Mouse (Mus musculus): Measurements from ENCODE around the gene Ajap1. TPM values are rescaled to one million over a fixed set of nuclear protein-coding genes. Genes with fewer than 3 reads are reported as not detected.

The Ajap1 gene
- polyA plus RNA-seq, 1 experiment from 2014 or later: 0.11 TPM

- H3K36me3 ChIP-seq (ENCODE audit: control insufficient read depth, insufficient read depth): no peaks in the 10 kb centered on the region
- H3K27ac ChIP-seq (ENCODE audit: low read length): no peak overlapping the region
- no peaks in the 10 kb centered on the region for H3K27me3 ChIP-seq (ENCODE audit: control insufficient read depth, insufficient read depth, low read depth, low read length)
- peaks cover 2% of the 10 kb centered on the region for H3K9me3 ChIP-seq (replicated peaks; ENCODE audit: control insufficient read depth, low read length)
- no peak for ATAC-seq (ENCODE audit: low read depth)
- no peak overlapping the region for H3K4me3 ChIP-seq (ENCODE audit: low read depth, low read length)
- no peak overlapping the region for H3K4me2 ChIP-seq (ENCODE audit: low read depth, low read length)
- no peak overlapping the region for H3K9ac ChIP-seq (ENCODE audit: low read depth, low read length)
- 65% methylated on average over 9 of the region's 9 CpGs for WGBS (ENCODE audit: insufficient replicate concordance)
- H3K4me1 ChIP-seq (ENCODE audit: control insufficient read depth, low read depth, low read length): no peaks in the 10 kb centered on the region
These were observed 45.4 kb downstream of the Ajap1 start for GRCm38 (mm10) chr4:153437196-153437595.

- Histone ChIP-seq H3K4me2 (ENCODE audit: low read depth, low read length) (no peak overlapping the region), H3K27me3 (ENCODE audit: control insufficient read depth, insufficient read depth, low read depth, low read length) (no peaks in the 10 kb centered on the region), H3K9ac (ENCODE audit: low read depth, low read length) (no peak overlapping the region), H3K4me1 (ENCODE audit: control insufficient read depth, low read depth, low read length) (no peaks in the 10 kb centered on the region), H3K4me3 (ENCODE audit: low read depth, low read length) (no peak overlapping the region), H3K27ac (ENCODE audit: low read length) (no peak overlapping the region), H3K36me3 (ENCODE audit: control insufficient read depth, insufficient read depth) (no peaks in the 10 kb centered on the region), H3K9me3 (replicated peaks; ENCODE audit: control insufficient read depth, low read length) (peaks cover 2% of the 10 kb centered on the region)
- WGBS (ENCODE audit: insufficient replicate concordance): 60% methylated on average over 5 of the region's 5 CpGs
- ATAC-seq (ENCODE audit: low read depth): no peak
These were observed 46.7 kb downstream of the Ajap1 start for GRCm38 (mm10) chr4:153435917-153436316.

GRCm38 (mm10) chr4:153429971-153430370, 52.6 kb downstream of the Ajap1 start:
- Histone ChIP-seq H3K4me3 (ENCODE audit: low read depth, low read length) (no peak overlapping the region), H3K27me3 (ENCODE audit: control insufficient read depth, insufficient read depth, low read depth, low read length) (no peaks in the 10 kb centered on the region), H3K27ac (ENCODE audit: low read length) (no peak overlapping the region), H3K9me3 (replicated peaks; ENCODE audit: control insufficient read depth, low read length) (peaks cover 2% of the 10 kb centered on the region), H3K36me3 (ENCODE audit: control insufficient read depth, insufficient read depth) (no peaks in the 10 kb centered on the region), H3K4me1 (ENCODE audit: control insufficient read depth, low read depth, low read length) (no peaks in the 10 kb centered on the region), H3K9ac (ENCODE audit: low read depth, low read length) (no peak overlapping the region), H3K4me2 (ENCODE audit: low read depth, low read length) (no peak overlapping the region)
- no peak for ATAC-seq (ENCODE audit: low read depth)
- WGBS (ENCODE audit: insufficient replicate concordance): 42% methylated on average over 2 of the region's 2 CpGs

DNA sequence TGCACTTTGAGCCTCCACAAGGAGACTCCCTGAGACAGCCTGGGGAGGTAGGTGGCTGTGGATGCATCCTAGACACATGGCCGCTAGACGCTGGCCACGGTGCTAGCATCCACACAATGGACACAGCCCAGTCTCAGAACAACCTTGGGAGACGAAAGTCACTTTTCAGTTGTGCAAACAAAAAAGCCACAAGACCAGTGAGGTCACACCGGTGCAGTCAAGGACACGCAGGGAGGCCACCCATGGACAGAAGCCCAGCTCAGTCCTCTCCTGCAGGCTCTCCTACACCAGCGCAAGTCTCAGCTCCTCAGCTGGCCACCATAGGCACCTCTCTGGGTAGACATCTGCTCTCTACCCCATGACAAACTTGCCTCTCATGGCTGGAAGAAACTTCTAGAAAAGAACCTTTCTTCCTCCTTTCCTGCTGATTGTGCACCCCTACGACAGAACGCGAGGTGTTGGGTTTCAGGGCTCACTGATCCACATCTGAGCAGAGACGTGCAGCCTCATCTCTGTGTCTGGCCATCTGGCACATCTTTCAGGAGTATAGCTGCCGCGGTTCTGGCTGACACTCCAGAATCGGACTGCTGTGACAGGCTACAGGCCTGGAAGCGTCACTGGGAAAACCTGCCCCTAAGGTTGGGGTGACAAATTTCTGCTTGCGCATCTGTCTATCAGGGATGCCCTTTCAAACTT, 56.5 kb downstream of the Ajap1 start:
- Histone ChIP-seq H3K4me2 (ENCODE audit: low read depth, low read length) (no peak overlapping the region), H3K4me3 (ENCODE audit: low read depth, low read length) (no peak overlapping the region), H3K4me1 (ENCODE audit: control insufficient read depth, low read depth, low read length) (no peaks in the 10 kb centered on the region), H3K9ac (ENCODE audit: low read depth, low read length) (no peak overlapping the region), H3K27me3 (ENCODE audit: control insufficient read depth, insufficient read depth, low read depth, low read length) (no peaks in the 10 kb centered on the region), H3K9me3 (replicated peaks; ENCODE audit: control insufficient read depth, low read length) (peaks cover 2% of the 10 kb centered on the region; the same call in 1 of the 2 replicates), H3K36me3 (ENCODE audit: control insufficient read depth, insufficient read depth) (no peaks in the 10 kb centered on the region), H3K27ac (ENCODE audit: low read length) (no peak overlapping the region)
- no peak for ATAC-seq (ENCODE audit: low read depth)
- WGBS (ENCODE audit: insufficient replicate concordance): 71% methylated on average over 16 of the region's 16 CpGs

DNA sequence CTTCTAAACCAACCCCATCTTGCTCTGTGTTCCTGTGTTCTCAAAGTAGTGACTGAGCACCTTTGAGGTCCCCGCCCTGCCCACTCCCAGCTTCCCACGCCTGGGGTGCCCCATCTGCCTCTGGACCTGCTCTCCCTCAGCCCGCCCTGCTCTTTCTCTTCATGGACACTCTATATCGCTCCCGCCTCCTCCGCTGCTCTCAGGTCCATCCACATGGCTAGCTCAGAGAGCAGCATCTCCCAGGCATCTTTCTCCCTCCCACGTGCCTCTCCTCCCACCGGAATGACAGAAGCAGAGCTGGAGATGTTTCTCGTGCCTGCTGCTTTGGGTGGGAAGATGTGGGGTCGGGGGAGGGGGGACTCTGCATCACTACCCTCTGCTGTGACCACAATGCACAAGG, 58.3 kb downstream of the Ajap1 start:
- Histone ChIP-seq H3K4me1 (ENCODE audit: control insufficient read depth, low read depth, low read length) (no peaks in the 10 kb centered on the region), H3K4me2 (ENCODE audit: low read depth, low read length) (no peak overlapping the region), H3K4me3 (ENCODE audit: low read depth, low read length) (no peak overlapping the region), H3K9ac (ENCODE audit: low read depth, low read length) (no peak overlapping the region), H3K27ac (ENCODE audit: low read length) (no peak overlapping the region), H3K9me3 (replicated peaks; ENCODE audit: control insufficient read depth, low read length) (peaks cover 2% of the 10 kb centered on the region; the same call in 1 of the 2 replicates), H3K27me3 (ENCODE audit: control insufficient read depth, insufficient read depth, low read depth, low read length) (no peaks in the 10 kb centered on the region), H3K36me3 (ENCODE audit: control insufficient read depth, insufficient read depth) (no peaks in the 10 kb centered on the region)
- WGBS (ENCODE audit: insufficient replicate concordance): 72% methylated on average over 10 of the region's 10 CpGs
- ATAC-seq (ENCODE audit: low read depth): no peak

GRCm38 (mm10) chr4:153417926-153418325, 64.7 kb downstream of the Ajap1 start:
- Histone ChIP-seq H3K4me3 (ENCODE audit: low read depth, low read length) (no peak overlapping the region), H3K36me3 (ENCODE audit: control insufficient read depth, insufficient read depth) (no peaks in the 10 kb centered on the region), H3K9me3 (replicated peaks; ENCODE audit: control insufficient read depth, low read length) (no peaks in the 10 kb centered on the region), H3K27me3 (ENCODE audit: control insufficient read depth, insufficient read depth, low read depth, low read length) (no peaks in the 10 kb centered on the region), H3K4me2 (ENCODE audit: low read depth, low read length) (no peak overlapping the region), H3K4me1 (ENCODE audit: control insufficient read depth, low read depth, low read length) (no peaks in the 10 kb centered on the region), H3K9ac (ENCODE audit: low read depth, low read length) (no peak overlapping the region), H3K27ac (ENCODE audit: low read length) (no peak overlapping the region)
- ATAC-seq (ENCODE audit: low read depth): no peak
- 5% methylated on average over 11 of the region's 12 CpGs for WGBS (ENCODE audit: insufficient replicate concordance)

- Histone ChIP-seq H3K27ac (ENCODE audit: low read length) (no peak overlapping the region), H3K36me3 (ENCODE audit: control insufficient read depth, insufficient read depth) (no peaks in the 10 kb centered on the region), H3K9ac (ENCODE audit: low read depth, low read length) (no peak overlapping the region), H3K4me2 (ENCODE audit: low read depth, low read length) (no peak overlapping the region), H3K9me3 (replicated peaks; ENCODE audit: control insufficient read depth, low read length) (no peaks in the 10 kb centered on the region), H3K27me3 (ENCODE audit: control insufficient read depth, insufficient read depth, low read depth, low read length) (no peaks in the 10 kb centered on the region), H3K4me3 (ENCODE audit: low read depth, low read length) (no peak overlapping the region), H3K4me1 (ENCODE audit: control insufficient read depth, low read depth, low read length) (no peaks in the 10 kb centered on the region)
- WGBS (ENCODE audit: insufficient replicate concordance): 5% methylated on average over 23 of the region's 23 CpGs
- ATAC-seq (ENCODE audit: low read depth): no peak
These were observed 65.3 kb downstream of the Ajap1 start for GRCm38 (mm10) chr4:153417164-153417896.

- Histone ChIP-seq H3K9ac (ENCODE audit: low read depth, low read length) (no peak overlapping the region), H3K9me3 (replicated peaks; ENCODE audit: control insufficient read depth, low read length) (no peaks in the 10 kb centered on the region), H3K4me2 (ENCODE audit: low read depth, low read length) (no peak overlapping the region), H3K4me1 (ENCODE audit: control insufficient read depth, low read depth, low read length) (no peaks in the 10 kb centered on the region), H3K27me3 (ENCODE audit: control insufficient read depth, insufficient read depth, low read depth, low read length) (no peaks in the 10 kb centered on the region), H3K27ac (ENCODE audit: low read length) (no peak overlapping the region), H3K4me3 (ENCODE audit: low read depth, low read length) (no peak overlapping the region), H3K36me3 (ENCODE audit: control insufficient read depth, insufficient read depth) (no peaks in the 10 kb centered on the region)
- WGBS (ENCODE audit: insufficient replicate concordance): 38% methylated on average over 9 of the region's 9 CpGs
- ATAC-seq (ENCODE audit: low read depth): no peak
These were observed 66.5 kb downstream of the Ajap1 start for GRCm38 (mm10) chr4:153416111-153416510.

- Histone ChIP-seq H3K4me3 (ENCODE audit: low read depth, low read length) (no peak overlapping the region), H3K36me3 (ENCODE audit: control insufficient read depth, insufficient read depth) (no peaks in the 10 kb centered on the region), H3K9ac (ENCODE audit: low read depth, low read length) (no peak overlapping the region), H3K4me2 (ENCODE audit: low read depth, low read length) (no peak overlapping the region), H3K27me3 (ENCODE audit: control insufficient read depth, insufficient read depth, low read depth, low read length) (no peaks in the 10 kb centered on the region), H3K27ac (ENCODE audit: low read length) (no peak overlapping the region), H3K4me1 (ENCODE audit: control insufficient read depth, low read depth, low read length) (no peaks in the 10 kb centered on the region), H3K9me3 (replicated peaks; ENCODE audit: control insufficient read depth, low read length) (peaks cover 12% of the 10 kb centered on the region)
- ATAC-seq (ENCODE audit: low read depth): no peak
- 71% methylated on average over 8 of the region's 8 CpGs for WGBS (ENCODE audit: insufficient replicate concordance)
These were observed 84.2 kb downstream of the Ajap1 start for GRCm38 (mm10) chr4:153398421-153398820.
